In genomic region chr6:81975971-81976621, GRCm38 (mm10) we compare ENCODE assay signal across 9 mouse cellular contexts. TPM values are rescaled to one million over a fixed set of nuclear protein-coding genes. Genes with fewer than 3 reads are reported as not detected.
DNase-seq lines count a peak whose midpoint lies in the region; ATAC-seq and TF ChIP-seq lines count a peak whose summit lies in the region.
"Had no signal": no experiment of that assay in that cellular context is flagged by ENCODE, and none has a peak within 500 bp of the region (broad histone marks: within the 10 kb centered on the region; RNA-seq: fewer than 3 reads in every experiment).

No protein-coding gene starts in this region.

- peak; percentile 69 for DNase-seq in MEL (ENCODE audit: low read depth, low spot score)
- DNase-seq in brain, embryonic 14.5 days (ENCODE audit: low read depth): peak; percentile 84
- peak; percentile 71 for DNase-seq in forelimb bud, embryonic 11.5 days (ENCODE audit: low read depth, low spot score)
- peak; percentile 84 for DNase-seq in hindbrain, postnatal 0 days (ENCODE audit: low spot score)
- DNase-seq in layer of hippocampus, postnatal 36 days: peak; percentile 70 to 81
- DNase-seq in right cerebral cortex, postnatal 36 days (ENCODE audit: low spot score in 2 of 2): peak; percentile 65 to 66
- peak; percentile 65 to 75 for DNase-seq in urinary bladder, postnatal 36 days (ENCODE audit: low spot score in 2 of 2)

- H3K9me3 ChIP-seq in MEL (replicated peaks; ENCODE audit: insufficient read depth, low read length): no peaks in the 10 kb centered on the region
- no peaks in the 10 kb centered on the region for H3K9me3 ChIP-seq in hindbrain, postnatal 0 days (ENCODE audit: low read length)
- H3K9me3 ChIP-seq: limb, embryonic 12.5 days had no signal

- H3K79me2 ChIP-seq in MEL (ENCODE audit: control insufficient read depth, insufficient read depth, low read length, poor library complexity): no peaks in the 10 kb centered on the region

- TF ChIP-seq POLR2A in MEL (IDR thresholded peaks at IDR 0.05; ENCODE audit: control insufficient read depth in 1 of 2, insufficient read depth in 1 of 2, low read depth in 1 of 2, low read length in 2 of 2, poor library complexity in 1 of 2): no peak
- TF ChIP-seq POLR2A in brain, embryonic 14.5 days (IDR thresholded peaks at IDR 0.05; ENCODE audit: borderline replicate concordance, extremely low read depth, insufficient read depth, insufficient read length, poor library complexity, severe bottlenecking): no peak

- no peaks in the 10 kb centered on the region for H3K27me3 ChIP-seq in MEL (ENCODE audit: control insufficient read depth in 1 of 2, insufficient read depth in 2 of 2, low read length in 2 of 2)
- H3K27me3 ChIP-seq in hindbrain, postnatal 0 days (ENCODE audit: insufficient read depth, low read length): no peaks in the 10 kb centered on the region
- H3K27me3 ChIP-seq: limb, embryonic 12.5 days had no signal

- ATAC-seq in hindbrain, postnatal 0 days: peak; percentile 73; the same call in 1 of the 2 replicates
- peak; percentile 92 for ATAC-seq in megakaryocyte-erythroid progenitor cell, adult 5-6 weeks (replicated peaks; ENCODE audit: low FRiP score, low TSS enrichment, poor library complexity, severe bottlenecking)

- H3K4me3 ChIP-seq in MEL (ENCODE audit: control insufficient read depth in 1 of 2, insufficient read depth in 1 of 2, low read depth in 2 of 2, low read length in 2 of 2): no peak overlapping the region
- no peak overlapping the region for H3K4me3 ChIP-seq in hindbrain, postnatal 0 days (ENCODE audit: low read length)
- H3K4me3 ChIP-seq: limb, embryonic 12.5 days had no signal

- H3K4me2 ChIP-seq in hindbrain, postnatal 0 days (ENCODE audit: low read depth, low read length): no peak overlapping the region
- H3K4me2 ChIP-seq: limb, embryonic 12.5 days had no signal

- peak; percentile 91 for TF ChIP-seq RAD21 in MEL (IDR thresholded peaks at IDR 0.05; ENCODE audit: low read depth, low read length)

- no peak for TF ChIP-seq EP300 in MEL (IDR thresholded peaks at IDR 0.05; ENCODE audit: low read depth in 1 of 2, low read length in 2 of 2)

- no peak overlapping the region for H3K27ac ChIP-seq in MEL (ENCODE audit: control insufficient read depth, low read depth, low read length)
- H3K27ac ChIP-seq in hindbrain, postnatal 0 days: no peak overlapping the region
- H3K27ac ChIP-seq: limb, embryonic 12.5 days had no signal

- TF ChIP-seq CTCF in MEL (IDR thresholded peaks at IDR 0.05 in 2 of 3, conservative IDR thresholded peaks at IDR 0.05 in 1 of 3; ENCODE audit: control insufficient read depth in 1 of 3, insufficient read depth in 1 of 3, low read depth in 2 of 3, low read length in 3 of 3, poor library complexity in 1 of 3, severe bottlenecking in 1 of 3): peak; percentile 79 to 90 (median 90)
- TF ChIP-seq CTCF in brain, embryonic 14.5 days (IDR thresholded peaks at IDR 0.05; ENCODE audit: borderline replicate concordance, extremely low read depth, insufficient read depth, insufficient read length): peak; percentile 94
- peak; percentile 94 for TF ChIP-seq CTCF in hindbrain, postnatal 0 days (IDR thresholded peaks at IDR 0.05; ENCODE audit: low read depth)

- no peak overlapping the region for H3K9ac ChIP-seq in MEL (ENCODE audit: control insufficient read depth, low read depth, low read length, poor library complexity, severe bottlenecking)
- H3K9ac ChIP-seq in hindbrain, postnatal 0 days (replicated peaks; ENCODE audit: low read length): no peak overlapping the region
- H3K9ac ChIP-seq: limb, embryonic 12.5 days had no signal

- no peaks in the 10 kb centered on the region for H3K36me3 ChIP-seq in MEL (ENCODE audit: control insufficient read depth in 1 of 2, insufficient read depth in 2 of 2, low read length in 2 of 2)
- no peaks in the 10 kb centered on the region for H3K36me3 ChIP-seq in hindbrain, postnatal 0 days (ENCODE audit: insufficient read depth, low read length)
- H3K36me3 ChIP-seq: limb, embryonic 12.5 days had no signal

- 34% methylated on average over 7 of the region's 7 CpGs for WGBS in hindbrain, postnatal 0 days

- no peaks in the 10 kb centered on the region for H3K4me1 ChIP-seq in MEL (ENCODE audit: control insufficient read depth in 1 of 2, insufficient read depth in 2 of 2, low read length in 2 of 2)
- no peaks in the 10 kb centered on the region for H3K4me1 ChIP-seq in hindbrain, postnatal 0 days (ENCODE audit: insufficient read depth, low read length)
- H3K4me1 ChIP-seq: limb, embryonic 12.5 days had no signal

TF ChIP-seq in MEL, 35 proteins besides CTCF, POLR2A, EP300 and RAD21:
- TF ChIP-seq ZC3H11A (IDR thresholded peaks at IDR 0.05; ENCODE audit: low read depth, low read length) (peak; percentile 82), CHD1 (IDR thresholded peaks at IDR 0.05; ENCODE audit: low read depth, low read length) (no peak), SMC3 (IDR thresholded peaks at IDR 0.05; ENCODE audit: low read depth, low read length) (peak; percentile 89), SIN3A (IDR thresholded peaks at IDR 0.05; ENCODE audit: low read length) (peak; percentile 21; the same call in 1 of the 2 replicates), MYC (IDR thresholded peaks at IDR 0.05; ENCODE audit: low read depth, low read length) (no peak), MYB (IDR thresholded peaks at IDR 0.05; ENCODE audit: low read depth, low read length) (no peak)

RNA-seq across cellular contexts. Expression of gene Mrpl19, which starts 10.3 kb away (rescaled TPM):
- 36.6 and 39.3 TPM in 2 replicates for total RNA-seq in MEL (2012; rRNA removed)
- 10 to 100 TPM in 1 of 2 experiments, not detected in 1; 89.0 TPM for polyA plus RNA-seq in MEL (2012; ENCODE audit: insufficient read depth in 1 of 2, insufficient read length in 2 of 2, low read depth in 1 of 2, low replicate concordance in 2 of 2, missing spikeins in 1 of 2)
- polyA plus RNA-seq in brain, embryonic 14.5 days (2012; rRNA removed): 12.1 and 12.5 TPM in 2 replicates
- 4.3 and 5.2 TPM in 2 replicates for total RNA-seq in hindbrain, postnatal 0 days (2014; rRNA removed)
- polyA plus RNA-seq in hindbrain, postnatal 0 days (2015; fragmentation: Nextera tagmentation; extraction: Ambion mirVana): 31.9 and 36.4 TPM in 2 replicates
- total RNA-seq in layer of hippocampus, postnatal 36 days (2021): 10 to 100 TPM; 36.4 to 38.4 TPM
- 20.9 and 22.2 TPM in 2 replicates for total RNA-seq in megakaryocyte-erythroid progenitor cell, adult 5-6 weeks (2014; fragmentation: Nextera tagmentation)
- total RNA-seq in megakaryocyte-erythroid progenitor cell, adult 5-6 weeks (2017): 17.5 and 46.0 TPM in 2 replicates

RNA-seq across cellular contexts. Expression of gene Gcfc2, which starts 52.6 kb away (rescaled TPM):
- total RNA-seq in MEL (2012; rRNA removed): 8.3 and 9.8 TPM in 2 replicates
- 10 to 100 TPM in 1 of 2 experiments, not detected in 1; 15.1 TPM for polyA plus RNA-seq in MEL (2012; ENCODE audit: insufficient read depth in 1 of 2, insufficient read length in 2 of 2, low read depth in 1 of 2, low replicate concordance in 2 of 2, missing spikeins in 1 of 2)
- polyA plus RNA-seq in brain, embryonic 14.5 days (2012; rRNA removed): 11.7 and 14.8 TPM in 2 replicates
- 9.5 and 9.8 TPM in 2 replicates for total RNA-seq in hindbrain, postnatal 0 days (2014; rRNA removed)
- 5.2 and 6.5 TPM in 2 replicates for polyA plus RNA-seq in hindbrain, postnatal 0 days (2015; fragmentation: Nextera tagmentation; extraction: Ambion mirVana)
- 10 to 100 TPM; 13.9 to 16.7 TPM for total RNA-seq in layer of hippocampus, postnatal 36 days (2021)
- total RNA-seq in megakaryocyte-erythroid progenitor cell, adult 5-6 weeks (2014; fragmentation: Nextera tagmentation): 18.4 and 30.4 TPM in 2 replicates
- total RNA-seq in megakaryocyte-erythroid progenitor cell, adult 5-6 weeks (2017): 40.2 and 59.2 TPM in 2 replicates
